ENCODE assay signal across 8 mouse cellular contexts in genomic region chr1:33757033-33757413, GRCm38 (mm10). TPM values are rescaled to one million over a fixed set of nuclear protein-coding genes. Genes with fewer than 3 reads are reported as not detected.
DNase-seq lines count a peak whose midpoint lies in the region; ATAC-seq and TF ChIP-seq lines count a peak whose summit lies in the region.

No protein-coding gene starts in this region.

- H3K9me3 ChIP-seq in lung, embryonic 15.5 days, result no peaks in the 10 kb centered on the region
- H3K9me3 ChIP-seq in forebrain, postnatal 0 days (ENCODE audit: low read length), result no peaks in the 10 kb centered on the region
- H3K9me3 ChIP-seq in neural tube, embryonic 12.5 days, result no peaks in the 10 kb centered on the region

- 0 out of 2 replicates have a peak, but pooled peaks cover 2% of the 10 kb centered on the region for H3K36me3 ChIP-seq in lung, embryonic 15.5 days
- peaks cover 10% of the 10 kb centered on the region; the same call in 1 of the 2 replicates for H3K36me3 ChIP-seq in forebrain, postnatal 0 days (ENCODE audit: insufficient read depth)
- H3K36me3 ChIP-seq in neural tube, embryonic 12.5 days, result peaks cover 6% of the 10 kb centered on the region; the same call in 1 of the 2 replicates

- no peak for DNase-seq in lung, postnatal 36 days
- peak; percentile 5 for DNase-seq in T-cell, adult 2 months (ENCODE audit: low spot score)
- peak; percentile 22 for DNase-seq in forebrain, postnatal 0 days
- peak; percentile 21 for DNase-seq in kidney, postnatal 14 days
- no peak for DNase-seq in spleen, adult 18-20 months
- no peak for DNase-seq in ovary, postnatal 14 days (ENCODE audit: low spot score)

- peak overlapping the region; percentile 89 for H3K4me2 ChIP-seq in lung, embryonic 15.5 days
- H3K4me2 ChIP-seq in forebrain, postnatal 0 days (ENCODE audit: low read depth), result peak overlapping the region; percentile 96
- peak overlapping the region; percentile 98 for H3K4me2 ChIP-seq in neural tube, embryonic 12.5 days (replicated peaks)

- ATAC-seq in lung, embryonic 15.5 days (ENCODE audit: borderline replicate concordance, extremely low read depth, low FRiP score, low TSS enrichment), result peak; percentile 28; the same call in 1 of the 2 replicates
- peak; percentile 21 for ATAC-seq in forebrain, postnatal 0 days
- ATAC-seq in neural tube, embryonic 12.5 days (ENCODE audit: low FRiP score, low read depth), result peak; percentile 68

- no peak for TF ChIP-seq CTCF in forebrain, postnatal 0 days (IDR thresholded peaks at IDR 0.05; ENCODE audit: low read depth)

- peak overlapping the region; percentile 69 for H3K4me3 ChIP-seq in lung, embryonic 15.5 days
- peak overlapping the region; percentile 67 for H3K4me3 ChIP-seq in forebrain, postnatal 0 days (ENCODE audit: low read depth, low read length)
- H3K4me3 ChIP-seq in neural tube, embryonic 12.5 days, result peak overlapping the region; percentile 69

- no peaks in the 10 kb centered on the region for H3K27me3 ChIP-seq in lung, embryonic 15.5 days
- H3K27me3 ChIP-seq in forebrain, postnatal 0 days (ENCODE audit: insufficient read depth, low read length), result no peaks in the 10 kb centered on the region
- no peaks in the 10 kb centered on the region for H3K27me3 ChIP-seq in neural tube, embryonic 12.5 days (replicated peaks)

- peak overlapping the region; percentile 72 for H3K9ac ChIP-seq in lung, embryonic 15.5 days
- peak overlapping the region; percentile 71 for H3K9ac ChIP-seq in forebrain, postnatal 0 days
- H3K9ac ChIP-seq in neural tube, embryonic 12.5 days, result peak overlapping the region; percentile 76

- WGBS in lung, embryonic 15.5 days, result 1% methylated on average over 14 of the region's 14 CpGs
- 3% methylated on average over 14 of the region's 14 CpGs for WGBS in forebrain, postnatal 0 days
- WGBS in neural tube, embryonic 12.5 days, result 13% methylated on average over 14 of the region's 14 CpGs

- H3K27ac ChIP-seq in lung, embryonic 15.5 days, result no peak overlapping the region
- H3K27ac ChIP-seq in forebrain, postnatal 0 days (ENCODE audit: low read depth, low read length), result no peak overlapping the region
- peak overlapping the region; percentile 32; the same call in 1 of the 2 replicates for H3K27ac ChIP-seq in neural tube, embryonic 12.5 days

- peaks cover 20% of the 10 kb centered on the region for H3K4me1 ChIP-seq in lung, embryonic 15.5 days
- H3K4me1 ChIP-seq in forebrain, postnatal 0 days (ENCODE audit: insufficient read depth), result peaks cover 7% of the 10 kb centered on the region; the same call in 1 of the 2 replicates
- H3K4me1 ChIP-seq in neural tube, embryonic 12.5 days, result peaks cover 9% of the 10 kb centered on the region

RNA-seq across cellular contexts. Expression of gene Bag2, which starts 0.6 kb away (rescaled TPM):
- polyA plus RNA-seq in lung, embryonic 15.5 days (2015; fragmentation: Nextera tagmentation; extraction: Ambion mirVana), result 42.7 and 42.9 TPM in 2 replicates
- 26.5 and 33.1 TPM in 2 replicates for total RNA-seq in forebrain, postnatal 0 days (2014; rRNA removed)
- polyA plus RNA-seq in forebrain, postnatal 0 days (2015; fragmentation: Nextera tagmentation; extraction: Ambion mirVana), result 27.6 and 29.0 TPM in 2 replicates
- 20.2 and 20.8 TPM in 2 replicates for polyA plus RNA-seq in neural tube, embryonic 12.5 days (2016; fragmentation: Nextera tagmentation; extraction: Ambion mirVana)

RNA-seq across cellular contexts. Expression of gene Rab23, which starts 37.3 kb away (rescaled TPM):
- polyA plus RNA-seq in lung, embryonic 15.5 days (2015; fragmentation: Nextera tagmentation; extraction: Ambion mirVana), result 23.5 and 23.8 TPM in 2 replicates
- total RNA-seq in forebrain, postnatal 0 days (2014; rRNA removed), result 9.0 and 13.8 TPM in 2 replicates
- polyA plus RNA-seq in forebrain, postnatal 0 days (2015; fragmentation: Nextera tagmentation; extraction: Ambion mirVana), result 21.1 and 25.4 TPM in 2 replicates
- 29.1 and 29.7 TPM in 2 replicates for polyA plus RNA-seq in neural tube, embryonic 12.5 days (2016; fragmentation: Nextera tagmentation; extraction: Ambion mirVana)

RNA-seq across cellular contexts. Expression of gene Zfp451, which starts 57.4 kb away (rescaled TPM):
- polyA plus RNA-seq in lung, embryonic 15.5 days (2015; fragmentation: Nextera tagmentation; extraction: Ambion mirVana), result 23.0 and 23.8 TPM in 2 replicates
- total RNA-seq in forebrain, postnatal 0 days (2014; rRNA removed), result 57.2 and 67.2 TPM in 2 replicates
- 20.7 and 29.1 TPM in 2 replicates for polyA plus RNA-seq in forebrain, postnatal 0 days (2015; fragmentation: Nextera tagmentation; extraction: Ambion mirVana)
- 43.5 and 47.6 TPM in 2 replicates for polyA plus RNA-seq in neural tube, embryonic 12.5 days (2016; fragmentation: Nextera tagmentation; extraction: Ambion mirVana)

Comparison
In these comparisons a context has a peak if more than half of its experiments do, and no peak if none do; other contexts are left out.
1. DNase-seq: peak in T-cell, adult 2 months (single experiment), forebrain, postnatal 0 days (single experiment) and kidney, postnatal 14 days (single experiment); none in lung, postnatal 36 days (single experiment), spleen, adult 18-20 months (0 of 2) and ovary, postnatal 14 days (single experiment).
2. Peak in every context shown above with its lines, with median percentiles within 50 percentile points of each other: ATAC-seq, H3K4me2 ChIP-seq, H3K4me3 ChIP-seq and H3K9ac ChIP-seq.